Mouse (Mus musculus): ENCODE measurements around the gene 4933424G06Rik.

DNA sequence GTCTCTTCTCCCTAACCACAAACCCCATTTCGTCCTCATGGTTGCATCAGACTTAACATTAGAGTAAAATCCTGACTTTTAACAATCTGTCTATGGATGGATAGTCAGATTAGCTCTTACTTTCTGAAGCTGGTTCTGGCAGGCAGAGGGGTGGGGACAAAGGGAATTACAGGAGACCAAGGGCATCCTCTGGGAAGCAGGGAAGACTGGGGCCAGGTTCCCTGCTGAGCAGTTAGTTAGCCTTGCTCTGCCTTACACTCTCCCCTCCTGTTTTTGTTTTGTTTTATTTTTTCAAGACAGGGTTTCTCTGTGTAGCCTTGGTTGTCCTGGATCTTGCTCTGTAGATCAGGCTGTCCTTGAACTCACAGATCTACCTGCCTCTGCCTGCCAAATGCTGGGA, 60.0 kb downstream of the 4933424G06Rik start:
- TF ChIP-seq CTCF (IDR thresholded peaks at IDR 0.05) (no peak), EP300 (IDR thresholded peaks at IDR 0.05) (no peak)

All from lung, postnatal 0 days (tissue).